Mouse (Mus musculus): ENCODE data around the gene Lypd3. TPM values are rescaled to one million over a fixed set of nuclear protein-coding genes. Genes with fewer than 3 reads are reported as not detected.

The Lypd3 gene
- polyA plus RNA-seq, 1 experiment from 2014 or later = 0.99 TPM

DNA sequence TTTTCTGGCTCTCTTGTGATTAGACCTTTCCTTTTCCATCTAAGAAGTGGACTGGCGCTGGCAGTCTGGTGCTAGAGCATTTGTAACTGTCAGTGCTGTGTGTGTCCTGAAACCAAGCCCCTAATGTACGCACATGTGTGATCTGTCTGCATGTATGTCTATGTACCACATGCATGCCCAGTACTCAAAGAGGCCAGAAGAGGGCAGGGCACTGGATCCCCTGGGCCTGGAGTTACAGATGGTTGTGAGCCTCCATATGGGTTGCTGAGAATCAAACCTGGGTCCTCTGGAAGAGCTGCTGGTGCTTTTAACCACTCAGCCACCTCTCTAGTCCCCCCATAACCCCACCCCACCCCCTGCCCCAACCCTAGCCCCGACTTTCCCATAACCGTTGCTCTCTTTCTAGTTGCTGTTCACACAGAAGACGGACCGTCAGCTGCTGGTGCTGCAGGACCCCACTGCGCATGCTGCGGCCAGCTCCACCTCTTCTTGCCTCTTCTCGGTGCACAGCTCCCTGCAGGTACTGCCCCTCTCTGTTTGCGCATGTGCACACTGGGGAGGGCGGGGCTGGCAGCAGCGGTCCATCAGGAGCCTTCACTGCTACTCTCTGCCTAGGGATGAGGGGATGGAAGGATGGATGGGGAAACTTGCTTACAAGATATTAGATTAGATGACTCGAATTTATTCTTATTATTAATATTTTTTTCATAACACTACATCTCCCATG, 16.5 kb upstream of the Lypd3 start:
- Histone ChIP-seq H3K4me2 (ENCODE audit: low read depth) (no peak overlapping the region), H3K27me3 (ENCODE audit: control insufficient read depth, insufficient read depth, low read length) (no peaks in the 10 kb centered on the region), H3K36me3 (ENCODE audit: control insufficient read depth, insufficient read depth, low read length) (no peaks in the 10 kb centered on the region), H3K9ac (ENCODE audit: low read length) (no peak overlapping the region), H3K4me3 (ENCODE audit: low read depth, low read length) (no peak overlapping the region), H3K9me3 (ENCODE audit: control insufficient read depth, low read length) (no peaks in the 10 kb centered on the region), H3K4me1 (ENCODE audit: control insufficient read depth, insufficient read depth, low read length) (no peaks in the 10 kb centered on the region), H3K27ac (ENCODE audit: low read depth, low read length) (no peak overlapping the region)
- DNase-seq (ENCODE audit: low spot score) (no peak), ATAC-seq (ENCODE audit: insufficient read depth, low FRiP score, low TSS enrichment) (no peak)
- WGBS = 46% methylated on average over 13 of the region's 13 CpGs

DNA sequence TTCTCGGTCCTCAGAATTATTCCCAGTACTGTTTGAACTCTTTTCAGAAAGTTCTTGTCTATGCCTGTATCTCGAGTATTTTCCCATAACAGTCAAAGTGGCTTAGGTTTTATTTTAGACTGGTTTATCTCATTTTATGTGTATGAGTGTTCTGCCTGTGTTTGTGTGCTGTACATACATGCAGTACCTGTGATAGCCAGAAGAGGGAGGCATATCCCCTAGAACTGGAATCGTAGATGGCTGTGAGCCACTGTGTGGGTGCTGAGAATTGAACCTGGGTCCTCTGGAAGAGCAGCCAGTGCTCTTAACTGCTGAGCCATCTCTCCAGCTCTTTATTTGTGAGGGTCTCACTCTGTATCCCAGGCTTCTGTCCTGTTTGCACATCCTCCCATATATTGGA, 15.2 kb upstream of the Lypd3 start:
- no peak overlapping the region for H3K4me3 ChIP-seq (ENCODE audit: low read depth, low read length)
- no peaks in the 10 kb centered on the region for H3K9me3 ChIP-seq (ENCODE audit: control insufficient read depth, low read length)
- ATAC-seq (ENCODE audit: insufficient read depth, low FRiP score, low TSS enrichment) (no peak), DNase-seq (ENCODE audit: low spot score) (no peak)
- no peak overlapping the region for H3K27ac ChIP-seq (ENCODE audit: low read depth, low read length)
- H3K27me3 ChIP-seq (ENCODE audit: control insufficient read depth, insufficient read depth, low read length) = no peaks in the 10 kb centered on the region
- H3K36me3 ChIP-seq (ENCODE audit: control insufficient read depth, insufficient read depth, low read length) = no peaks in the 10 kb centered on the region
- 86% methylated on average over 3 of the region's 3 CpGs for WGBS
- H3K4me1 ChIP-seq (ENCODE audit: control insufficient read depth, insufficient read depth, low read length) = no peaks in the 10 kb centered on the region
- H3K9ac ChIP-seq (ENCODE audit: low read length) = no peak overlapping the region
- no peak overlapping the region for H3K4me2 ChIP-seq (ENCODE audit: low read depth)

DNA sequence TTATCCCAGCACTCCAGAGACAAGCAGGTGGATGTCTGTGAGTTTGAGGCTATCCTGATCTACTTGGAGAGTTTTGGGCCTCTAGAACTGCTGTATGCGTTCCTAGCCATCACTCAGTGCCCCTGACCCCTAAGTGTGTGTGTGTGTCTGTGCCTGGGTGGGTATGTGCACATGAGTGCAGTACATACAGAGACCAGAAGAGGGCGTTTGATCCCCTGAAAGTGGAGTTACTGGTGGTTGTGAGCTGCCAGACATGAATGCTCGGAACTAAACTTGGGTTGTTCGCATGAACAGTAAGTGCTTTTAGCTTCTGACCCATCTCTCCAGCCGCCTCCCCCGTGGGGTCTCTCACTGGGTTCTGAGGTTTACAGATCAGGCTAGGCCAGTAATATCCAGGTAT, 13.4 kb upstream of the Lypd3 start:
- Histone ChIP-seq H3K27ac (ENCODE audit: low read depth, low read length) (no peak overlapping the region), H3K4me1 (ENCODE audit: control insufficient read depth, insufficient read depth, low read length) (no peaks in the 10 kb centered on the region), H3K27me3 (ENCODE audit: control insufficient read depth, insufficient read depth, low read length) (no peaks in the 10 kb centered on the region), H3K9me3 (ENCODE audit: control insufficient read depth, low read length) (no peaks in the 10 kb centered on the region), H3K4me2 (ENCODE audit: low read depth) (no peak overlapping the region), H3K4me3 (ENCODE audit: low read depth, low read length) (no peak overlapping the region), H3K36me3 (ENCODE audit: control insufficient read depth, insufficient read depth, low read length) (no peaks in the 10 kb centered on the region), H3K9ac (ENCODE audit: low read length) (no peak overlapping the region)
- DNase-seq (ENCODE audit: low spot score) (no peak), ATAC-seq (ENCODE audit: insufficient read depth, low FRiP score, low TSS enrichment) (no peak)
- 86% methylated on average over 6 of the region's 6 CpGs for WGBS

DNA sequence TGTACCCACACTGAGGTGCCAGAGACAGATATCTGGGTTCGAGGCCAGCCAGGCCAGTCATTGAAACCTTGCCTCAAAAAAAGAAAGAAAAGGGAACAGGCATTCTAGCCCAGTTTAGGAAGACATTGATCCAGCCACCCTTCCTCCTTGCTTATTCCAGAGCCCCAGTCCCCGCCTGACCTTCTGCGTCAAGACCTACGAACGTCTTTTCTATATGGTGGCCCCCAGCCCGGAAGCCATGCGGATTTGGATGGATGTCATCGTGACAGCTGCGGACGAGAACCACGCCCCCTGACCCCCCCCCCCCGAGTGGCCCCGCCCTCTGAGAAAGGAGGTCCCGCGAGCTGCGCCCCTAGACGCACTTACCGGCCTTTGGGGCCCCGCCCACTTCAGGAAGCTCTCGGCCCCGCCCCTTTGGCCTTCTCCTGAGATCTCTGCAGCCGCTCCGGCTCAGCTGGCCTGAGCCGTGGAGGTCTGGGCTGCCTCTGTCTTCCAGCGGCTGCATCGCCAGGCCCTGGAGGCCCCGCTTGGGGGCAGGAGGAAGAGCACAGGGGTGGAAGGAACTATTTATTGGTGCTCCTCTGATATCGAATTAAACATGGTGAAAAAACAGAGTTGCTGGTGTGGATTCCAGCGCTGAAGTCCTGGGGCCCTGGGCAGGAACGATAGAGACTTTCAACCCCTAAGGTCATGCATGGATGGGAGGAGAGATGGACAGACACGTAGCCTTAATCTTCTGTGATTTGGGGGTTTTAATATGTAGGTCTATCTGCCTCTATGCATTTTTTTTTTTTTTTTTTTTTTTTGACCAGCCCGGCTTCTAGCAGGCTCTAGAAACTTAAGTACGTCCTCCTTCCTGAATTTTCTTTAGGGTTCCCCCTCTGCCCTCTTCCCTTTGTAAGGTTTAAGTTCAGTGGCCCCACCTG, 7.4 kb upstream of the Lypd3 start:
- no peaks in the 10 kb centered on the region; the same call in 1 of the 2 replicates for H3K9me3 ChIP-seq (ENCODE audit: control insufficient read depth, low read length)
- WGBS = 10% methylated on average over 30 of the region's 33 CpGs
- H3K9ac ChIP-seq (ENCODE audit: low read length) = peak overlapping the region; percentile 53
- no peak overlapping the region for H3K4me3 ChIP-seq (ENCODE audit: low read depth, low read length)
- no peak overlapping the region for H3K27ac ChIP-seq (ENCODE audit: low read depth, low read length)
- DNase-seq (ENCODE audit: low spot score) = peak; percentile 86
- no peaks in the 10 kb centered on the region for H3K4me1 ChIP-seq (ENCODE audit: control insufficient read depth, insufficient read depth, low read length)
- H3K36me3 ChIP-seq (ENCODE audit: control insufficient read depth, insufficient read depth, low read length) = no peaks in the 10 kb centered on the region
- peak; percentile 76 for ATAC-seq (ENCODE audit: insufficient read depth, low FRiP score, low TSS enrichment)
- H3K4me2 ChIP-seq (ENCODE audit: low read depth) = peak overlapping the region; percentile 42
- H3K27me3 ChIP-seq (ENCODE audit: control insufficient read depth, insufficient read depth, low read length) = no peaks in the 10 kb centered on the region

DNA sequence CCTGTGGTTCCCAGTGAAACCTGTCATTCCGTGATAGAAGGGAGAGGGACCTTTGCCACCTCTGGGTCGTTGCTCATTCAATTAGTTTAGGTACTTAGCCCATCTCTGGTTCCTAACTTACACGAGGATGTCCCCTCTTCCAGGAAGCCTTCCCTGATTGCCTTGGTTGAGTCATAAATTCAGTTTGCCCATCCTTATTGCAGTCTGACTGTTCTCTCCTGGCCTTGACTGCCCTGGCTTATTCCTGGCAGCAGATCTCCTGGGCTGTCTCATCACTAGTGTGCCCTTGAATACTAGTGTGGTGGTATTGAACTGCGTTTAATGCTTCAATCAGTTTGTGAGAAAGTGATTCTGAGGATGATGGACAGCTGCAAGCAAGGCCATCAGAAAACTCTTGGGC, 6.7 kb upstream of the Lypd3 start:
- no peak for DNase-seq (ENCODE audit: low spot score)
- no peak overlapping the region for H3K27ac ChIP-seq (ENCODE audit: low read depth, low read length)
- no peak overlapping the region for H3K4me2 ChIP-seq (ENCODE audit: low read depth)
- no peaks in the 10 kb centered on the region; the same call in 1 of the 2 replicates for H3K9me3 ChIP-seq (ENCODE audit: control insufficient read depth, low read length)
- H3K27me3 ChIP-seq (ENCODE audit: control insufficient read depth, insufficient read depth, low read length) = no peaks in the 10 kb centered on the region
- 73% methylated on average over 4 of the region's 4 CpGs for WGBS
- no peak overlapping the region for H3K4me3 ChIP-seq (ENCODE audit: low read depth, low read length)
- no peaks in the 10 kb centered on the region for H3K36me3 ChIP-seq (ENCODE audit: control insufficient read depth, insufficient read depth, low read length)
- ATAC-seq (ENCODE audit: insufficient read depth, low FRiP score, low TSS enrichment) = no peak
- no peak overlapping the region for H3K9ac ChIP-seq (ENCODE audit: low read length)
- H3K4me1 ChIP-seq (ENCODE audit: control insufficient read depth, insufficient read depth, low read length) = no peaks in the 10 kb centered on the region

DNA sequence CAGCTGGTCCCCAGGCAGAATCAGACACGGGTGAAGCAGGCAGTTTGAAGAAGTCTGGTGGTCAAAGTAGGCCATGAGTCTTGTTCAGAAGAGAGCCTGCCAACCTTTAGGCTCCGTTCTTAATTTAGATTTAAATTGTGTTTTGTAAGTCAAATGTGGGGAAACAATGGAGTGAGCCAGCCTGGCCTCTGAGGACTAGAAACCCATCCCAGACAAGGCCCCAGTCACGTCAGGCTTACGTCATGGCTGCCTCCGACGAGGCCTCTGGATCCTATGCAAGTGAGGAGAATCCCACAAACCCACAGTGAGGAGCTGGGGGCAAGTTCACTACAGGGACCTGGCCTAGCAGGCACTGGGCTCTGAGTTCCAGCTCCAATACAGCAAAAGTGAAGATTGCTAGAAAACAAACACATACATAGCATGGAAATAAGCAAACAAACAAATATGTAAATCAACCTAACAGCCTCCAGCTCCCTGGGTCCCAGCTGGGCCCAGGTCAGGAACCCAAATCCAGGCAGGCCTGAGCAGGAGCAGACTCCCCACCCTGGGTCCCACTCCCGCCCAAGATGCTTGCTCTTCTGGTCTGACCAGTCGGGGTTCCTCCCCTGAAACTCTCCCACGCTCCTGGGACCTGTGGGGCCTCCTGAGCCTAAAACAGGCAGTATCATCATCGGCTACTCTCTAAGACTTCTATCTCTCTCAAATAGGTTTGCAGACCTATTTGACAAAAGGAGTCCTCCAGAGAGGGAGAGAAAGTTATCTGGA, 6.1 kb upstream of the Lypd3 start:
- ATAC-seq (ENCODE audit: insufficient read depth, low FRiP score, low TSS enrichment) (no peak), DNase-seq (ENCODE audit: low spot score) (no peak)
- no peaks in the 10 kb centered on the region for H3K4me1 ChIP-seq (ENCODE audit: control insufficient read depth, insufficient read depth, low read length)
- no peak overlapping the region for H3K4me3 ChIP-seq (ENCODE audit: low read depth, low read length)
- no peak overlapping the region for H3K27ac ChIP-seq (ENCODE audit: low read depth, low read length)
- H3K27me3 ChIP-seq (ENCODE audit: control insufficient read depth, insufficient read depth, low read length) = no peaks in the 10 kb centered on the region
- H3K36me3 ChIP-seq (ENCODE audit: control insufficient read depth, insufficient read depth, low read length) = no peaks in the 10 kb centered on the region
- H3K4me2 ChIP-seq (ENCODE audit: low read depth) = no peak overlapping the region
- 73% methylated on average over 10 of the region's 10 CpGs for WGBS
- H3K9ac ChIP-seq (ENCODE audit: low read length) = no peak overlapping the region
- H3K9me3 ChIP-seq (ENCODE audit: control insufficient read depth, low read length) = no peaks in the 10 kb centered on the region; the same call in 1 of the 2 replicates

DNA sequence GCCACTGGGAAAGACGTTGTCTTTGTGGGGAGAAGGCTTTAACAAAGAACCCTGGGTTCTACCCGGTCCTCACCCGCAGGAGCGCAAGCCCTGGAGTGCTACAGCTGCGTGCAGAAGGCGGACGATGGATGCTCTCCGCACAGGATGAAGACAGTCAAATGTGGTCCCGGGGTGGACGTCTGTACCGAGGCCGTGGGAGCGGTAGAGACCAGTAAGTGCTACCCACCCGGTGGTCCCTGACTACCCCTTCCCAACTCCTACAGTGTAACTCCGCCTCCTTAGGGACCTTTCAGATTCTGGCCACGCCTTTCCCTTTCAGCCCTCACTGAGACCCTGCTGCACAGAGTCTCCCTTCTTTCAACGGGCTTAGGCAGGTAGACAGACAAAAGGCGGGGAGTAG, 696 bp downstream of the Lypd3 start:
- Histone ChIP-seq H3K4me3 (ENCODE audit: low read depth, low read length) (no peak overlapping the region), H3K4me2 (ENCODE audit: low read depth) (no peak overlapping the region), H3K9me3 (ENCODE audit: control insufficient read depth, low read length) (no peaks in the 10 kb centered on the region; the same call in 1 of the 2 replicates), H3K9ac (ENCODE audit: low read length) (no peak overlapping the region), H3K27me3 (ENCODE audit: control insufficient read depth, insufficient read depth, low read length) (peaks cover 52% of the 10 kb centered on the region), H3K4me1 (ENCODE audit: control insufficient read depth, insufficient read depth, low read length) (no peaks in the 10 kb centered on the region), H3K27ac (ENCODE audit: low read depth, low read length) (no peak overlapping the region), H3K36me3 (ENCODE audit: control insufficient read depth, insufficient read depth, low read length) (no peaks in the 10 kb centered on the region)
- WGBS = 2% methylated on average over 18 of the region's 18 CpGs
- ATAC-seq (ENCODE audit: insufficient read depth, low FRiP score, low TSS enrichment) = 0 out of 2 replicates have a peak, but pooled peaks have one; percentile 6
- DNase-seq (ENCODE audit: low spot score) = no peak

DNA sequence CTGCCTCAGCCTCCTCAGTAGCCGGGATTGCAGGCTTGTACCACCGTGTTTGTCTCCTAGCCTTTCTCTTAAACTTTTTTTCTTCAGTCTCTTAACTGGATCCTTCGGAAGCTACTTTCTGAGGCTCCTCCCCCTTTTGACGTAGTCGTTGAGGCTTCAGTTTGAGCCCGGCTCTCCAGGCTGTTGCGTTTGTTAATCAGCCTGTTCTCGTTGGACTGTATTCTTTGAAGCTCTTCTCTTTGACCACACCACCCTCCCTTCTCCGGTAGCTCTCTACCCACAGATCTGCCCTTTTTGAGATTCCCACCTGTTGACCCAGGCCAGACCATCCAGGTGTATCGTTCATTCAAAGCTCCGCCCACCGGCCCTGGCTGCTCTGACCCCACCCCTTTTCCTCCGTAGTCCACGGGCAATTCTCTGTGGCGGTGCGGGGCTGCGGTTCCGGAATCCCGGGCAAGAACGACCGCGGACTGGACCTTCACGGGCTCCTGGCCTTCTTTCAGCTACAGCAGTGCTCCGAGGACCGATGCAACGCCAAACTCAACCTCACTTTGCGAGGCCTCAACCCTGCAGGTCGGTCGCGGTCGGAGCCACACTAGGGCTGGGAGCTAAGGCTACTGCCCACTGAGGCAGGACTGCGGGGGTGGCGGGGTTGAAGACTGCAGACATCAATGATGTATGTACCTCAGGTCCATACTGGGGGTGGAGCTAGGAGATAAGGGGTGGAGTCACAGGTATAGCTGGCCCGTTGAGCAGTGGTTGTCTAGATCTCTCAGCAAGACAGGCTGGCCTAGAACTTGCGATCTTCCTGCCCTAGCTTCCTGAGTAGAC, 1.9 kb downstream of the Lypd3 start:
- ATAC-seq (ENCODE audit: insufficient read depth, low FRiP score, low TSS enrichment) = no peak; the same call in 1 of the 2 replicates
- 2% methylated on average over 35 of the region's 35 CpGs for WGBS
- DNase-seq (ENCODE audit: low spot score) = no peak
- Histone ChIP-seq H3K36me3 (ENCODE audit: control insufficient read depth, insufficient read depth, low read length) (no peaks in the 10 kb centered on the region), H3K27me3 (ENCODE audit: control insufficient read depth, insufficient read depth, low read length) (peaks cover 52% of the 10 kb centered on the region), H3K9me3 (ENCODE audit: control insufficient read depth, low read length) (no peaks in the 10 kb centered on the region; the same call in 1 of the 2 replicates), H3K4me1 (ENCODE audit: control insufficient read depth, insufficient read depth, low read length) (no peaks in the 10 kb centered on the region), H3K4me2 (ENCODE audit: low read depth) (peak overlapping the region; percentile 46), H3K27ac (ENCODE audit: low read depth, low read length) (no peak overlapping the region), H3K9ac (ENCODE audit: low read length) (no peak overlapping the region), H3K4me3 (ENCODE audit: low read depth, low read length) (peak overlapping the region; percentile 23)

Data from neural tube, embryonic 11.5 days (tissue).